Mouse (Mus musculus) frontal cortex, adult 2 months (tissue): ENCODE measurements around the gene Gm6614. TPM values are rescaled to one million over a fixed set of nuclear protein-coding genes. Genes with fewer than 3 reads are reported as not detected.
"Not testable (repeated sequence)": the region's sequence is repeated elsewhere in the genome, so short reads cannot be mapped to it uniquely, and the experiment has no call there.

ENCODE experiments used
- DNase-seq, 2 experiments: peaks; one replicate each; pipeline ENCODE4 v3.0.0; 2022; ENCODE audit warnings: low spot score in 1 of 2; ENCODE audit errors: extremely low spot score in 1 of 2
- polyA plus RNA-seq: library from polyadenylated mRNA; depleted of rRNA; stranded (reverse); fragments of >200 nt; gene quantifications from 2 replicates; pipeline ENCODE4 v1.2.3, GENCODE M21; 2012; rRNA removed

The Gm6614 gene
- not detected in 2 replicates for polyA plus RNA-seq

GRCm38 (mm10) chr6:142011364-142011955, at the start of gene Gm6614:
TSS of gene Gm6614 (minus strand) at chr6:142011414.
- no peak for DNase-seq

GRCm38 (mm10) chr6:142058281-142058680, 47.1 kb upstream of the Gm6614 start:
- not testable (repeated sequence) for DNase-seq

GRCm38 (mm10) chr6:142047689-142048088, 36.5 kb upstream of the Gm6614 start:
- DNase-seq = no peak

- DNase-seq = no peak
Observed at GRCm38 (mm10) chr6:142045746-142046145, 34.5 kb upstream of the Gm6614 start.

GRCm38 (mm10) chr6:142041896-142042295, 30.7 kb upstream of the Gm6614 start:
- DNase-seq = no peak

GRCm38 (mm10) chr6:142040306-142041175, 29.3 kb upstream of the Gm6614 start:
- DNase-seq = peak; percentile 17 to 71

GRCm38 (mm10) chr6:142035771-142036170, 24.6 kb upstream of the Gm6614 start:
- DNase-seq = no peak

- no peak for DNase-seq
Observed at GRCm38 (mm10) chr6:142021671-142022070, 10.5 kb upstream of the Gm6614 start.

- DNase-seq = no peak
Observed at GRCm38 (mm10) chr6:141986772-141987171, 24.4 kb downstream of the Gm6614 start.

- DNase-seq = no peak
Observed at GRCm38 (mm10) chr6:141984644-141985043, 26.6 kb downstream of the Gm6614 start.

GRCm38 (mm10) chr6:141962420-141962819, 48.8 kb downstream of the Gm6614 start:
- DNase-seq = no peak

- no peak for DNase-seq
Observed at GRCm38 (mm10) chr6:141961861-141962260, 49.4 kb downstream of the Gm6614 start.

GRCm38 (mm10) chr6:141960482-141960881, 50.7 kb downstream of the Gm6614 start:
- DNase-seq = no peak

- DNase-seq = no peak
Observed at GRCm38 (mm10) chr6:141946862-141947261, 64.4 kb downstream of the Gm6614 start, which contains the start of gene Slco1a1. TSS of gene Slco1a1 (minus strand) at chr6:141946962.

GRCm38 (mm10) chr6:141940451-141940850, 70.8 kb downstream of the Gm6614 start:
- no peak for DNase-seq

Other genes with a start within 250 kb of the Gm6614 start
- not detected in 2 replicates for gene Gm5724, start 237.6 kb downstream of the Gm6614 start, polyA plus RNA-seq
- gene Slco1a4, start 155.2 kb downstream of the Gm6614 start, polyA plus RNA-seq = 48.0 and 63.9 TPM in 2 replicates
- not detected in 2 replicates for gene Slco1a1, start 64.5 kb downstream of the Gm6614 start, polyA plus RNA-seq
- gene Slco1a6, start 197.1 kb upstream of the Gm6614 start, polyA plus RNA-seq = 0.04 TPM in 1 of 2 replicates, not detected in the other